Mouse (Mus musculus) myocyte (in vitro differentiated cells): Measurements from ENCODE around the gene Dcaf15. TPM values are rescaled to one million over a fixed set of nuclear protein-coding genes. Genes with fewer than 3 reads are reported as not detected.
A peak's percentile ranks its signal among the peaks of the same experiment; 100 is the strongest.

Source experiments
- H3K27me3 ChIP-seq: one replicate; pipeline ENCODE4 v1.6.1; 2011; ENCODE audit not compliant: control insufficient read depth, insufficient read depth, insufficient read length
- H3K36me3 ChIP-seq: one replicate; pipeline ENCODE4 v1.6.1; 2011; ENCODE audit not compliant: control insufficient read depth, insufficient read depth
- H3K4me2 ChIP-seq: one replicate; pipeline ENCODE4 v1.6.1; 2011; ENCODE audit warnings: low read depth, control low read depth
- H3K4me3 ChIP-seq: one replicate; pipeline ENCODE4 v1.5.1; 2011; ENCODE audit warnings: mild to moderate bottlenecking, control low read depth, moderate library complexity
- H3K79me2 ChIP-seq: one replicate; pipeline ENCODE4 v1.6.1; 2011; ENCODE audit not compliant: control insufficient read depth, insufficient read depth
- H3ac ChIP-seq: one replicate; pipeline ENCODE4 v1.6.1; 2011; ENCODE audit not compliant: control insufficient read depth, insufficient read length
- CEBPB ChIP-seq: IDR thresholded peaks from 2 replicates; pipeline ENCODE4 v1.6.1; 2011; ENCODE audit warnings: mild to moderate bottlenecking, moderate library complexity; ENCODE audit not compliant: poor library complexity, insufficient read depth, severe bottlenecking
- E2F4 ChIP-seq: IDR thresholded peaks from one replicate; pipeline ENCODE4 v1.6.1; 2011; ENCODE audit warnings: mild to moderate bottlenecking, control low read depth, moderate library complexity; ENCODE audit not compliant: insufficient read depth
- MAX ChIP-seq: IDR thresholded peaks from one replicate; pipeline ENCODE4 v1.6.1; 2011; ENCODE audit warnings: low read depth, mild to moderate bottlenecking, control low read depth
- MYOD1 ChIP-seq, 3 experiments: IDR thresholded peaks; one replicate each; pipeline ENCODE4 v1.6.1; 2011; ENCODE audit warnings: control low read depth in 2 of 3, low read depth in 2 of 3, mild to moderate bottlenecking in 2 of 3, moderate library complexity in 1 of 3; ENCODE audit not compliant: insufficient read length in 2 of 3, control insufficient read depth in 1 of 3
- MYOG ChIP-seq, 3 experiments: IDR thresholded peaks; one replicate each; pipeline ENCODE4 v1.6.1; 2011; ENCODE audit warnings: control low read depth in 2 of 3, low read depth in 2 of 3, mild to moderate bottlenecking in 2 of 3; ENCODE audit not compliant: insufficient read length in 2 of 3, control insufficient read depth in 1 of 3, insufficient read depth in 1 of 3
- POLR2A ChIP-seq: IDR thresholded peaks from one replicate; pipeline ENCODE4 v1.6.1; 2011; ENCODE audit warnings: low read depth, mild to moderate bottlenecking, control low read depth, moderate library complexity; ENCODE audit not compliant: insufficient read length
- POLR2AphosphoS2 ChIP-seq: IDR thresholded peaks from one replicate; pipeline ENCODE4 v1.6.1; 2011; ENCODE audit warnings: low read depth, control low read depth; ENCODE audit not compliant: insufficient read length
- REST ChIP-seq: IDR thresholded peaks from one replicate; pipeline ENCODE4 v1.6.1; 2011; ENCODE audit warnings: mild to moderate bottlenecking, control low read depth, moderate library complexity; ENCODE audit not compliant: insufficient read depth, insufficient read length
- SRF ChIP-seq: IDR thresholded peaks from one replicate; pipeline ENCODE4 v1.6.1; 2011; ENCODE audit warnings: low read depth; ENCODE audit not compliant: control insufficient read depth, insufficient read length
- TCF12 ChIP-seq: IDR thresholded peaks from one replicate; pipeline ENCODE4 v1.6.1; 2011; ENCODE audit warnings: mild to moderate bottlenecking, control low read depth; ENCODE audit not compliant: poor library complexity, insufficient read depth, severe bottlenecking
- TCF3 ChIP-seq: IDR thresholded peaks from one replicate; pipeline ENCODE4 v1.6.1; 2011; ENCODE audit warnings: low read depth, control low read depth; ENCODE audit not compliant: insufficient read length
- USF1 ChIP-seq: IDR thresholded peaks from one replicate; pipeline ENCODE4 v1.6.1; 2011; ENCODE audit warnings: low read depth, mild to moderate bottlenecking, control low read depth, moderate library complexity
- polyA plus RNA-seq: library from polyadenylated mRNA; unstranded; fragments of >200 nt; fragmentation: generic; extraction: Trizol; gene quantifications from one replicate; pipeline ENCODE4 v1.2.1, GENCODE M21; 2012; ENCODE audit warnings: missing spikeins

Dcaf15 gene
- polyA plus RNA-seq, 1 experiment = 24.3 TPM

DNA sequence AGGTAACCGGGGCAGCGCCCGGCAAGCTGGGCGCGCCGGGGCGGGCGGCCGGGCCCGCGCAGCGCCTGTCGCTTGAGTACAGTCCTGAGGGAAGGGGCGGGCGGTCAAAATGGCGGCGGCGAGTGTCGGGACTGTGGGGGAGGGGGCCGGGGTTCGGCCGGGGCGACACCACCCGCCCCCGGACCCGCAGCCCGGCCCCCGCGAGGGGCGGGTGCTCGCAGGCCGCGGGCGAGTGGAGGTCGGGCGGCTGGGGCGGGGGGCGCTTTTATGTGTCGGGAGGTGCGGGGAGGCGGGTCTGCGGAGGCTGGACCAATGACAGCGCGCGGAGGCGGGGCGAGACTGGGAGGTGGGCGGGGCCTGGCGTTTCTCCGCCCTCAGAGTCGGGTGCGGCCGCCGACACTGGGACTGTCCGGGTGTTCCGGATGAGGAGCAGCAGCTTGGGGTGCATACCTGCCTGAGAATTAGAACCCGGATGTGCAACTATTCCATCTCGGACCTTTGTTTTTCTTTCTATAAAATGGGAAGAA is 37.5 kb downstream of the Dcaf15 start:
- no peaks in the 10 kb centered on the region for H3K36me3 ChIP-seq
- peaks cover 29% of the 10 kb centered on the region for H3K79me2 ChIP-seq
- peak overlapping the region; percentile 95 for H3K4me2 ChIP-seq
- TF ChIP-seq MAX (no peak), SRF (peak; percentile 14), POLR2AphosphoS2 (peak; percentile 64), E2F4 (no peak), POLR2A (peak; percentile 68)
- H3ac ChIP-seq = peak overlapping the region; percentile 9
- H3K4me3 ChIP-seq = peak overlapping the region; percentile 41
- no peaks in the 10 kb centered on the region for H3K27me3 ChIP-seq

DNA sequence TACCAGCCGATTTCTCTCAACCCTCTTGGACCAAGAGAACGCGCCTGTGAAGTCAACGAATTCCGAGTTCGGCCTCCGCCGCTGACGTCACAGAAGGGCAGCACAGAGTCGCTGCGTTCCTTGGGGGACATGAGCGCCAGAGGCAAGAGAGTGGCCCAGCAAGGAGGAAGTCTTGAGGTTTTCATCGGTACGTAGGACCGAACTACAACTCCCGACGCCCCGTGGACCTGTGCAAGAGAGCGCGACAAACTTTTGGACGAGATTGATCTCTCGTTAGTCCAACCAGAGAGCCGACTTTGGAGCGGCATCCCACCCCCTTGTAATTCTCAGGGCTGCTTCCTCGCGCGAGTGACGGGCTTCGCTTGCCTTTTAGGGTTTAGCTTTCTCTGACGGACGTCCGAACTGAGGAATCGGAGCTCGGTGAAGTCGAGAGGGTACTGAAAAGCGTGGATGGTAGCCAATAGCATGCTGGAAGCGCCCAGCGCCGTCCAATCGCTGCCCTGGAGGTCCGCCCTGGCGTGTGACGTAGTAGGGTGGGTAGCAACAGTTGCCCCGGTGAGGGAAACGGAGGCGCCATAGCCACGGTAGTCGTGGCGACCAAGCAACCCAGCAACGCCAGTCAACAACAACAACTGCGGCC is 38.2 kb downstream of the Dcaf15 start, which contains the start of gene Rfx1:
Gene Rfx1, plus strand, starts transcription at position 544 of the 640 bp plus-strand sequence.
- H3K79me2 ChIP-seq = peaks cover 29% of the 10 kb centered on the region
- TF ChIP-seq POLR2A = peak; percentile 80
- peak; percentile 98 for TF ChIP-seq SRF
- no peak for TF ChIP-seq TCF3
- TF ChIP-seq MYOD1 (IDR thresholded peaks at IDR 0.05; ENCODE audit: control insufficient read depth in 1 of 3, insufficient read length in 2 of 3, low read depth in 2 of 3) = no peak
- 0 out of 2 replicates have a peak, but pooled peaks have one; percentile 10 for TF ChIP-seq CEBPB
- no peak for TF ChIP-seq USF1
- TF ChIP-seq MYOG (IDR thresholded peaks at IDR 0.05; ENCODE audit: control insufficient read depth in 1 of 3, insufficient read depth in 1 of 3, insufficient read length in 2 of 3, low read depth in 2 of 3) = peak in 2 of 3 experiments; percentile 10 to 20
- TF ChIP-seq MAX = no peak
- peak; percentile 85 for TF ChIP-seq E2F4
- TF ChIP-seq POLR2AphosphoS2 = peak; percentile 66
- TF ChIP-seq TCF12 = no peak
- TF ChIP-seq REST = no peak
- peak within 1 kb of the TSS; percentile 95 for H3K4me2 ChIP-seq
- no peaks in the 10 kb centered on the region for H3K27me3 ChIP-seq
- H3K4me3 ChIP-seq = peak within 1 kb of the TSS; percentile 41
- H3K36me3 ChIP-seq = no peaks in the 10 kb centered on the region
- H3ac ChIP-seq = peak within 1 kb of the TSS; percentile 9

DNA sequence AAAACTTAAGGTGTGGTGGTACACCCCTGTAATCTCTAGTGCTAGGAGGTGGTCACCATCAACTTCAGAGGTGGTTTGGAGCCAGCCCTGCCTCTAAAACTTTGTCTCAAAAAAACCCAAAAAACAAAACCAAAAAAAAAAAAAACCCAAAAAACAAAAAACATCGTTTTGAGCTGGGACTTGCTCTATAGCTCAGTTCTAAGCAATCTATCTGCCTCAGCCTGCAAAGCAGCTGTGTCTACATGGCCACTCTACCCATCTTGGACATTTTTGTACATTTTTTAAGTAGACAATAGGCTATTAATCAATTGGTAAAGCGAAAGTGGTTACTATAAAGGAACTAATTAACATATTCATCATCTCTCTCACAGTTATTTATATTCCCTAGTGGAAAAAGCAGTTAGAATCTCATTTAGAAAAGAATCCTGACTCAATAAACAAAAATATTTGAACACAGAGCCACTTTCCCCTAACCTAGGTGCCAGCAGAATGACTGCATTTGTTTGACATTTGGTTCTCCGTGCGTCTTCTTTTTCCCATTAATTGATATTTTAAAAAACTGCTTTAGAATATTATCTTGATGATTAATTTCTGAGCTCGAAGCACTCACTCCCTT is 39.0 kb downstream of the Dcaf15 start:
- Histone ChIP-seq H3K4me3 (peak overlapping the region; percentile 41), H3K4me2 (peak overlapping the region; percentile 89), H3K79me2 (peaks cover 29% of the 10 kb centered on the region), H3K27me3 (no peaks in the 10 kb centered on the region), H3K36me3 (no peaks in the 10 kb centered on the region), H3ac (peak overlapping the region; percentile 9)
- no peak for TF ChIP-seq POLR2AphosphoS2
- TF ChIP-seq REST = no peak
- no peak for TF ChIP-seq SRF
- TF ChIP-seq TCF3 = no peak

GRCm38 (mm10) chr8:84065037-84065436 is 39.5 kb downstream of the Dcaf15 start, which contains the start of gene Gm10643:
TSS of gene Gm10643 (minus strand) at chr8:84065137.
- H3K79me2 ChIP-seq = peaks cover 26% of the 10 kb centered on the region
- H3K4me3 ChIP-seq = peak within 1 kb of the TSS; percentile 41
- peak within 1 kb of the TSS; percentile 89 for H3K4me2 ChIP-seq
- no peaks in the 10 kb centered on the region for H3K27me3 ChIP-seq
- peak within 1 kb of the TSS; percentile 9 for H3ac ChIP-seq
- H3K36me3 ChIP-seq = no peaks in the 10 kb centered on the region
- TF ChIP-seq MYOD1 (IDR thresholded peaks at IDR 0.05; ENCODE audit: control insufficient read depth in 1 of 3, insufficient read length in 2 of 3, low read depth in 2 of 3) = no peak
- TF ChIP-seq MAX = no peak
- no peak for TF ChIP-seq REST
- no peak for TF ChIP-seq MYOG (IDR thresholded peaks at IDR 0.05; ENCODE audit: control insufficient read depth in 1 of 3, insufficient read depth in 1 of 3, insufficient read length in 2 of 3, low read depth in 2 of 3)
- TF ChIP-seq USF1 = no peak
- TF ChIP-seq SRF = no peak
- TF ChIP-seq TCF12 = no peak
- no peak for TF ChIP-seq E2F4

- Histone ChIP-seq H3K36me3 (no peaks in the 10 kb centered on the region), H3K27me3 (no peaks in the 10 kb centered on the region), H3K79me2 (peaks cover 16% of the 10 kb centered on the region), H3ac (no peak overlapping the region), H3K4me3 (no peak overlapping the region), H3K4me2 (peak overlapping the region; percentile 37)
- TF ChIP-seq POLR2A (no peak), TCF3 (peak; percentile 8), MYOD1 (IDR thresholded peaks at IDR 0.05; ENCODE audit: control insufficient read depth in 1 of 3, insufficient read length in 2 of 3, low read depth in 2 of 3) (peak in 2 of 3 experiments; percentile 63 to 68), MAX (no peak), MYOG (IDR thresholded peaks at IDR 0.05; ENCODE audit: control insufficient read depth in 1 of 3, insufficient read depth in 1 of 3, insufficient read length in 2 of 3, low read depth in 2 of 3) (peak in 2 of 3 experiments; percentile 29 to 85)
Measured at GRCm38 (mm10) chr8:84063861-84064610, 40.5 kb downstream of the Dcaf15 start.
